Mouse (Mus musculus) retina, postnatal 7 days (tissue): ENCODE measurements around the gene Serpinb6b.

Experiments used
- DNase-seq: peaks from one replicate; pipeline ENCODE4 v3.0.0-alpha.2; 2012; ENCODE audit warnings: low read depth, low spot score

Serpinb6b gene

GRCm38 (mm10) chr13:32974889-32975460, 10.0 kb downstream of the Serpinb6b start:
- no peak for DNase-seq

GRCm38 (mm10) chr13:32975710-32976109, 10.7 kb downstream of the Serpinb6b start:
- no peak for DNase-seq

GRCm38 (mm10) chr13:32982556-32983042, 17.6 kb downstream of the Serpinb6b start:
- DNase-seq, result no peak

GRCm38 (mm10) chr13:32986256-32986655, 21.2 kb downstream of the Serpinb6b start:
- DNase-seq, result no peak

GRCm38 (mm10) chr13:32993152-32993893, 28.3 kb downstream of the Serpinb6b start:
- DNase-seq, result no peak

- no peak for DNase-seq
Measured at GRCm38 (mm10) chr13:32993894-32994242, 28.9 kb downstream of the Serpinb6b start.

- DNase-seq, result no peak
Measured at GRCm38 (mm10) chr13:32995051-32995450, 30.0 kb downstream of the Serpinb6b start.

GRCm38 (mm10) chr13:33001341-33001740, 36.3 kb downstream of the Serpinb6b start:
- DNase-seq, result no peak

- DNase-seq, result no peak
Measured at GRCm38 (mm10) chr13:33002950-33003349, 37.9 kb downstream of the Serpinb6b start, which contains the start of gene Serpinb9. Gene Serpinb9 (plus strand): TSS chr13:33003250.

- no peak for DNase-seq
Measured at GRCm38 (mm10) chr13:33003523-33004413, 38.8 kb downstream of the Serpinb6b start.

GRCm38 (mm10) chr13:33004414-33005105, 39.6 kb downstream of the Serpinb6b start:
- peak; percentile 8 for DNase-seq

GRCm38 (mm10) chr13:33005501-33006075, 40.6 kb downstream of the Serpinb6b start:
- no peak for DNase-seq

GRCm38 (mm10) chr13:33006555-33006954, 41.5 kb downstream of the Serpinb6b start:
- no peak for DNase-seq

GRCm38 (mm10) chr13:33012395-33012794, 47.4 kb downstream of the Serpinb6b start:
- DNase-seq, result no peak

- DNase-seq, result no peak
Measured at GRCm38 (mm10) chr13:33013271-33013670, 48.3 kb downstream of the Serpinb6b start.

- DNase-seq, result no peak
Measured at GRCm38 (mm10) chr13:33022371-33022770, 57.4 kb downstream of the Serpinb6b start.

GRCm38 (mm10) chr13:33026427-33027057, 61.5 kb downstream of the Serpinb6b start:
- no peak for DNase-seq

GRCm38 (mm10) chr13:33027244-33027643, 62.2 kb downstream of the Serpinb6b start, which contains the start of gene Serpinb9b:
Gene Serpinb9b (plus strand): TSS chr13:33027416.
- no peak for DNase-seq

- no peak for DNase-seq
Measured at GRCm38 (mm10) chr13:33028146-33028545, 63.1 kb downstream of the Serpinb6b start.

GRCm38 (mm10) chr13:33028550-33028949, 63.5 kb downstream of the Serpinb6b start:
- DNase-seq, result no peak
